Mouse (Mus musculus) testis, adult 2 months (tissue): ENCODE data around the gene Enpp7. TPM values are rescaled to one million over a fixed set of nuclear protein-coding genes. Genes with fewer than 3 reads are reported as not detected.
A peak's percentile ranks its signal among the peaks of the same experiment; 100 is the strongest.

Experiments
- H3K27ac ChIP-seq: fragments of 200-500 bp; 2 replicates; pipeline ENCODE4 v1.5.1; 2012; ENCODE audit warnings: low read depth, low read length; ENCODE audit not compliant: control insufficient read depth, insufficient read depth
- H3K27me3 ChIP-seq: fragments of 200-500 bp; 2 replicates; pipeline ENCODE4 v1.6.1; 2012; ENCODE audit warnings: mild to moderate bottlenecking, low read length, moderate library complexity; ENCODE audit not compliant: control insufficient read depth, insufficient read depth
- H3K36me3 ChIP-seq: fragments of 200-500 bp; 2 replicates; pipeline ENCODE4 v1.6.1; 2012; ENCODE audit warnings: mild to moderate bottlenecking, low read length; ENCODE audit not compliant: control insufficient read depth, insufficient read depth
- H3K4me1 ChIP-seq: fragments of 200-500 bp; 2 replicates; pipeline ENCODE4 v1.6.1; 2012; ENCODE audit warnings: low read length; ENCODE audit not compliant: control insufficient read depth, insufficient read depth
- H3K4me3 ChIP-seq: fragments of 200-500 bp; 2 replicates; pipeline ENCODE4 v1.5.1; 2012; ENCODE audit warnings: low read depth, mild to moderate bottlenecking, low read length, moderate library complexity, mixed read lengths; ENCODE audit not compliant: control insufficient read depth
- CTCF ChIP-seq: fragments of 200-500 bp; IDR thresholded peaks from 2 replicates; pipeline ENCODE4 v1.5.1; 2012; ENCODE audit warnings: low read depth, mild to moderate bottlenecking, inconsistent platforms, low read length, moderate library complexity; ENCODE audit not compliant: control insufficient read depth, insufficient read depth, insufficient replicate concordance
- POLR2A ChIP-seq: fragments of 200-500 bp; IDR thresholded peaks from 2 replicates; pipeline ENCODE4 v1.6.1; 2012; ENCODE audit warnings: low read depth, mild to moderate bottlenecking, inconsistent platforms, low read length, moderate library complexity; ENCODE audit not compliant: control insufficient read depth
- polyA plus RNA-seq: library from polyadenylated mRNA; depleted of rRNA; stranded (reverse); fragments of >200 nt; gene quantifications from 2 replicates; pipeline ENCODE4 v1.2.3, GENCODE M21; 2012; rRNA removed

Enpp7 gene
- polyA plus RNA-seq, result 0.08 TPM in 1 of 2 replicates, not detected in the other

- no peaks in the 10 kb centered on the region for H3K4me1 ChIP-seq
- no peaks in the 10 kb centered on the region for H3K27me3 ChIP-seq
- no peak within 1 kb of the TSS for H3K27ac ChIP-seq
- no peak for TF ChIP-seq POLR2A
- no peak for TF ChIP-seq CTCF
- no peak within 1 kb of the TSS for H3K4me3 ChIP-seq
- H3K36me3 ChIP-seq, result no peaks in the 10 kb centered on the region
Measured at GRCm38 (mm10) chr11:118987999-118988398, at the start of gene Enpp7. TSS of gene Enpp7 (plus strand) at chr11:118988188.

DNA sequence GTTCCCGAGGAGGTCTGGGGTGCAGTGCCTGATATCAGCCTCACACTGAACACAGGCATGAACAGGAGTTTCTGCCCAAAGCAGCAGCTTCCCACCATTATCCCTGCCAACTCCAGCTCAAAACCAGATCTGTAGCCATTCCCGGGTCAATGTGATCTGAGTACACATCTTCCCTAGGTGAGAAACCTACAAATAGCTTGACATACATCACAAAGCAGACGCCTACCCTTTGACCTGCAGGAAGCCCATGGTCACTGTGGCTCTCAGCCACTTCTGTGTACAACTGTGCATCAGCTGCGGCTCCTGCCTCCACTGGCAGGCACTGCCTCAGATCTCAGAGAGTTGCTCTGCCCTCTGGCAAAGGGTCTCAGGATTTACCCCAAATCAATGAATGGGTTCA, 48.3 kb upstream of the Enpp7 start:
- TF ChIP-seq CTCF (no peak), POLR2A (no peak)
- H3K27ac ChIP-seq, result no peak overlapping the region
- no peaks in the 10 kb centered on the region for H3K27me3 ChIP-seq
- no peaks in the 10 kb centered on the region for H3K36me3 ChIP-seq
- no peaks in the 10 kb centered on the region for H3K4me1 ChIP-seq
- peak overlapping the region; percentile 24; the same call in 1 of the 2 replicates for H3K4me3 ChIP-seq

GRCm38 (mm10) chr11:118940539-118940938, 47.4 kb upstream of the Enpp7 start:
- Histone ChIP-seq H3K36me3 (no peaks in the 10 kb centered on the region), H3K4me1 (no peaks in the 10 kb centered on the region), H3K27ac (no peak overlapping the region), H3K4me3 (no peak overlapping the region), H3K27me3 (no peaks in the 10 kb centered on the region)
- TF ChIP-seq CTCF, result no peak
- TF ChIP-seq POLR2A, result no peak

- TF ChIP-seq CTCF (no peak), POLR2A (no peak)
- H3K36me3 ChIP-seq, result no peaks in the 10 kb centered on the region
- no peak overlapping the region for H3K4me3 ChIP-seq
- no peaks in the 10 kb centered on the region for H3K27me3 ChIP-seq
- H3K27ac ChIP-seq, result no peak overlapping the region
- H3K4me1 ChIP-seq, result no peaks in the 10 kb centered on the region
Measured at GRCm38 (mm10) chr11:118941268-118941667, 46.7 kb upstream of the Enpp7 start.

DNA sequence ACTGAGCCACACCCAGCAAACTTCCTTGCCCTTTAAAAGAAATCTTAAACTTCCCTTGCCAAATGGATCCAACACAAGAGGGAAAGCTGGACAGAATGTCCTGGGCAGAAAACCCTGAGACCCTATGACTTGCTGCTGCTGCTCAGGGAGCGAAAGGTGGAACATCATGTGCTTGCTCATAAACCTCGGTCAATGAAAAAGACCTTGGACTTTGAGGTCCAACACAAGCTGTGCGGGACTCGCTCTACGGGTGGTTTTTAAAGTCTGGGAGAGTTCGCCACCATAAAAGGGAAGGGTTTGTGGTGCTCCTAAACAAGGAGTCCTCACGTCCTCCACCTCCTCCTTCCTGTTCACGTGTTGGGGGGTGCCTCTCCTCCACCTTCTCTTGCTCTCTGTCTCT, 42.1 kb upstream of the Enpp7 start:
- Histone ChIP-seq H3K4me1 (no peaks in the 10 kb centered on the region), H3K27ac (peak overlapping the region; percentile 52; the same call in 1 of the 2 replicates), H3K4me3 (no peak overlapping the region), H3K27me3 (no peaks in the 10 kb centered on the region), H3K36me3 (no peaks in the 10 kb centered on the region)
- TF ChIP-seq POLR2A (no peak), CTCF (no peak)

GRCm38 (mm10) chr11:118955016-118955415, 33.0 kb upstream of the Enpp7 start:
- TF ChIP-seq POLR2A (no peak), CTCF (no peak)
- no peak overlapping the region for H3K4me3 ChIP-seq
- peaks cover 5% of the 10 kb centered on the region; the same call in 1 of the 2 replicates for H3K4me1 ChIP-seq
- H3K27me3 ChIP-seq, result no peaks in the 10 kb centered on the region
- no peak overlapping the region for H3K27ac ChIP-seq
- H3K36me3 ChIP-seq, result no peaks in the 10 kb centered on the region

DNA sequence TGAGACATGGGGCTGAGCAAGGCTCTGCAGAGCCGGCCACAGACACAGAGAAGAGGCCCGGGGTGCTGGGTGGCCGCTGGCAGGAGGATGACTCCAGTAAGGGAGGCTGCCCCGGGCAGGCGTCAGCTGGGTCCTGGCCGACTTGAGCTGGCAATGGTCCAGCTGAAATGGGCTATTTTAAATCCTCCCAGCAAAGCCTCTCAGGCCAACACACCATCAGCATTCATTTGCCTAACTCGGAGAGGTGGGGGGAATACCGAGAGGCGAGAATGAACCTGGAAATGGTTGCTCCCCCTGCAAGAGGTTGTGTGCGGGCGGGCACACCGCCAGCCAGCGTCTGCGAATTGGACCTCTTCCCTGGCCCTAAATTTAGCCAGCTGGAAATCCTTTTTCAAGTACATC, 30.9 kb upstream of the Enpp7 start:
- Histone ChIP-seq H3K27ac (no peak overlapping the region), H3K27me3 (no peaks in the 10 kb centered on the region), H3K36me3 (no peaks in the 10 kb centered on the region), H3K4me3 (no peak overlapping the region), H3K4me1 (peaks cover 5% of the 10 kb centered on the region; the same call in 1 of the 2 replicates)
- TF ChIP-seq CTCF (no peak), POLR2A (no peak)

GRCm38 (mm10) chr11:118960649-118961048, 27.3 kb upstream of the Enpp7 start:
- no peak overlapping the region for H3K4me3 ChIP-seq
- TF ChIP-seq POLR2A (no peak), CTCF (no peak)
- H3K27ac ChIP-seq, result no peak overlapping the region
- H3K36me3 ChIP-seq, result no peaks in the 10 kb centered on the region
- H3K4me1 ChIP-seq, result no peaks in the 10 kb centered on the region
- no peaks in the 10 kb centered on the region for H3K27me3 ChIP-seq
